Mouse (Mus musculus) spleen, adult 2 months (tissue): ENCODE measurements around the gene Obsl1.

Experiments
- CTCF ChIP-seq: fragments of 200-500 bp; IDR thresholded peaks from 2 replicates; pipeline ENCODE4 v1.5.1; 2011; ENCODE audit warnings: mild to moderate bottlenecking, inconsistent platforms; ENCODE audit not compliant: insufficient read depth, insufficient read length, insufficient replicate concordance; ENCODE audit errors: extremely low read depth
- POLR2A ChIP-seq: fragments of 200-500 bp; IDR thresholded peaks from 2 replicates; pipeline ENCODE4 v1.6.1; 2011; ENCODE audit warnings: low read depth, low read length, inconsistent platforms

- no peak for TF ChIP-seq POLR2A
- TF ChIP-seq CTCF = no peak
Measured at GRCm38 (mm10) chr1:75517984-75518383, 11.7 kb upstream of the Obsl1 start.
